Mouse (Mus musculus) forebrain, embryonic 16.5 days (tissue): ENCODE data around the gene Ubald2. TPM values are rescaled to one million over a fixed set of nuclear protein-coding genes. Genes with fewer than 3 reads are reported as not detected.

ENCODE experiments used
- ATAC-seq: fragments of 200-750 bp; cut with Nextera tagmentation; 2 replicates; pipeline ENCODE4 v1.8.0; 2017; ENCODE audit warnings: mild to moderate bottlenecking, moderate library complexity
- H3K27ac ChIP-seq: fragments of 300-500 bp; sonication (generic); 2 replicates; pipeline ENCODE4 v1.5.1; 2014; ENCODE audit warnings: low read length, control low read depth
- H3K27me3 ChIP-seq: fragments of 300-500 bp; sonication (generic); replicated peaks from 2 replicates; pipeline ENCODE4 v1.6.1; 2014; ENCODE audit warnings: low read length; ENCODE audit not compliant: control insufficient read depth, insufficient read depth
- H3K36me3 ChIP-seq: fragments of 300-500 bp; sonication (generic); 2 replicates; pipeline ENCODE4 v1.6.1; 2014; ENCODE audit not compliant: control insufficient read depth, insufficient read depth
- H3K4me1 ChIP-seq: fragments of 300-500 bp; sonication (generic); replicated peaks from 2 replicates; pipeline ENCODE4 v1.6.1; 2014; ENCODE audit warnings: low read length; ENCODE audit not compliant: control insufficient read depth, insufficient read depth
- H3K4me2 ChIP-seq: fragments of 300-500 bp; sonication (generic); 2 replicates; pipeline ENCODE4 v1.6.1; 2014; ENCODE audit warnings: mild to moderate bottlenecking, low read length, control low read depth
- H3K4me3 ChIP-seq: fragments of 300-500 bp; sonication (generic); replicated peaks from 2 replicates; pipeline ENCODE4 v1.5.1; 2014; ENCODE audit warnings: mild to moderate bottlenecking, low read length, control low read depth
- H3K9ac ChIP-seq: fragments of 300-500 bp; sonication (generic); replicated peaks from 2 replicates; pipeline ENCODE4 v1.6.1; 2014; ENCODE audit warnings: low read depth, low read length, control low read depth
- H3K9me3 ChIP-seq: fragments of 300-500 bp; sonication (generic); 2 replicates; pipeline ENCODE4 v1.6.1; 2016; ENCODE audit warnings: low read length; ENCODE audit not compliant: control insufficient read depth
- WGBS: fragments of 180-500 bp; shearing (Covaris S2); extraction: QIAGEN DNeasy Blood & Tissue Kit; methylation state at CpG from one replicate; pipeline ENCODE4 v1.1.7; 2014; 5-methylcytosine and 5-hydroxymethylcytosine counted together
- polyA plus RNA-seq: library from polyadenylated mRNA; unstranded; fragments of >200 nt; fragmentation: Nextera tagmentation; extraction: Ambion mirVana; gene quantifications from 2 replicates; pipeline ENCODE4 v1.2.1, GENCODE M21; 2015

Ubald2 gene
- polyA plus RNA-seq, 1 experiment from 2014 or later: 45.1 TPM

- 89% methylated on average over 4 of the region's 4 CpGs for WGBS
- Histone ChIP-seq H3K4me2 (no peak overlapping the region), H3K4me3 (no peak overlapping the region), H3K36me3 (peaks cover 18% of the 10 kb centered on the region), H3K9me3 (no peaks in the 10 kb centered on the region), H3K27ac (no peak overlapping the region), H3K27me3 (no peaks in the 10 kb centered on the region), H3K9ac (no peak overlapping the region), H3K4me1 (0 out of 2 replicates have a peak, but pooled peaks cover 2% of the 10 kb centered on the region)
- no peak for ATAC-seq
These were observed 37.0 kb downstream of the Ubald2 start for GRCm38 (mm10) chr11:116470896-116471295.

- 88% methylated on average over 4 of the region's 4 CpGs for WGBS
- ATAC-seq: no peak
- Histone ChIP-seq H3K9ac (no peak overlapping the region), H3K4me1 (0 out of 2 replicates have a peak, but pooled peaks cover 2% of the 10 kb centered on the region), H3K4me3 (no peak overlapping the region), H3K4me2 (no peak overlapping the region), H3K36me3 (peaks cover 22% of the 10 kb centered on the region), H3K27ac (no peak overlapping the region), H3K27me3 (no peaks in the 10 kb centered on the region), H3K9me3 (no peaks in the 10 kb centered on the region)
These were observed 38.4 kb downstream of the Ubald2 start for GRCm38 (mm10) chr11:116472275-116472674.

GRCm38 (mm10) chr11:116476041-116476440, 42.1 kb downstream of the Ubald2 start:
- no peaks in the 10 kb centered on the region for H3K27me3 ChIP-seq
- H3K4me2 ChIP-seq: no peak overlapping the region
- H3K4me1 ChIP-seq: 0 out of 2 replicates have a peak, but pooled peaks cover 2% of the 10 kb centered on the region
- WGBS: 74% methylated on average over 10 of the region's 10 CpGs
- ATAC-seq: peak; percentile 26; the same call in 1 of the 2 replicates
- H3K36me3 ChIP-seq: peaks cover 20% of the 10 kb centered on the region
- no peaks in the 10 kb centered on the region for H3K9me3 ChIP-seq
- peak overlapping the region; percentile 30 for H3K27ac ChIP-seq
- no peak overlapping the region for H3K9ac ChIP-seq
- H3K4me3 ChIP-seq: no peak overlapping the region

GRCm38 (mm10) chr11:116476696-116477095, 42.8 kb downstream of the Ubald2 start:
- ATAC-seq: no peak
- Histone ChIP-seq H3K36me3 (peaks cover 21% of the 10 kb centered on the region), H3K27ac (0 out of 2 replicates have a peak overlapping the region, but pooled peaks have one; percentile 14), H3K4me3 (no peak overlapping the region), H3K9me3 (no peaks in the 10 kb centered on the region), H3K4me1 (0 out of 2 replicates have a peak, but pooled peaks cover 2% of the 10 kb centered on the region), H3K4me2 (no peak overlapping the region), H3K9ac (no peak overlapping the region), H3K27me3 (no peaks in the 10 kb centered on the region)
- WGBS: 83% methylated on average over 6 of the region's 6 CpGs

- 84% methylated on average over 15 of the region's 15 CpGs for WGBS
- Histone ChIP-seq H3K4me1 (0 out of 2 replicates have a peak, but pooled peaks cover 2% of the 10 kb centered on the region), H3K4me3 (no peak overlapping the region), H3K9ac (no peak overlapping the region), H3K4me2 (no peak overlapping the region), H3K27ac (no peak overlapping the region), H3K9me3 (no peaks in the 10 kb centered on the region), H3K36me3 (peaks cover 24% of the 10 kb centered on the region), H3K27me3 (no peaks in the 10 kb centered on the region)
- ATAC-seq: no peak
These were observed 43.4 kb downstream of the Ubald2 start for GRCm38 (mm10) chr11:116477160-116477759.

- Histone ChIP-seq H3K27ac (no peak overlapping the region), H3K9ac (no peak overlapping the region), H3K4me3 (no peak overlapping the region), H3K4me1 (0 out of 2 replicates have a peak, but pooled peaks cover 2% of the 10 kb centered on the region), H3K9me3 (no peaks in the 10 kb centered on the region), H3K36me3 (peaks cover 25% of the 10 kb centered on the region), H3K4me2 (no peak overlapping the region), H3K27me3 (no peaks in the 10 kb centered on the region)
- no peak for ATAC-seq
- 87% methylated on average over 7 of the region's 7 CpGs for WGBS
These were observed 45.1 kb downstream of the Ubald2 start for GRCm38 (mm10) chr11:116478978-116479377.

- H3K36me3 ChIP-seq: peaks cover 30% of the 10 kb centered on the region
- WGBS: 72% methylated on average over 8 of the region's 8 CpGs
These were observed 45.9 kb downstream of the Ubald2 start for GRCm38 (mm10) chr11:116479832-116480231.

GRCm38 (mm10) chr11:116480975-116481374, 47.1 kb downstream of the Ubald2 start:
- Histone ChIP-seq H3K4me3 (no peak overlapping the region), H3K27me3 (no peaks in the 10 kb centered on the region), H3K4me1 (no peaks in the 10 kb centered on the region), H3K9me3 (no peaks in the 10 kb centered on the region), H3K4me2 (no peak overlapping the region), H3K27ac (no peak overlapping the region), H3K36me3 (peaks cover 38% of the 10 kb centered on the region), H3K9ac (no peak overlapping the region)
- no peak for ATAC-seq
- WGBS: 97% methylated on average over 8 of the region's 8 CpGs

More at GRCm38 (mm10) chr11:116479832-116480231, 45.9 kb downstream of the Ubald2 start:
- ATAC-seq: no peak
- H3K4me2 ChIP-seq: no peak overlapping the region
- H3K9ac ChIP-seq: no peak overlapping the region
- 0 out of 2 replicates have a peak, but pooled peaks cover 2% of the 10 kb centered on the region for H3K4me1 ChIP-seq
- H3K9me3 ChIP-seq: no peaks in the 10 kb centered on the region
- H3K27me3 ChIP-seq: no peaks in the 10 kb centered on the region
- no peak overlapping the region for H3K27ac ChIP-seq
- no peak overlapping the region for H3K4me3 ChIP-seq

- no peaks in the 10 kb centered on the region for H3K4me1 ChIP-seq
- no peaks in the 10 kb centered on the region for H3K9me3 ChIP-seq
- H3K36me3 ChIP-seq: peaks cover 38% of the 10 kb centered on the region
- H3K4me3 ChIP-seq: no peak overlapping the region
- H3K27ac ChIP-seq: no peak overlapping the region
- WGBS: 80% methylated on average over 7 of the region's 7 CpGs
- no peak overlapping the region for H3K9ac ChIP-seq
- no peak for ATAC-seq
- H3K27me3 ChIP-seq: no peaks in the 10 kb centered on the region
- H3K4me2 ChIP-seq: no peak overlapping the region
These were observed 47.9 kb downstream of the Ubald2 start for GRCm38 (mm10) chr11:116481776-116482175.
